Mouse (Mus musculus) monocyte, adult 2 months (primary cell): Measurements from ENCODE around the gene Trnau1ap.

Experiments used
- DNase-seq, 2 experiments: peaks; one replicate each; pipeline ENCODE4 v3.0.0; 2022; ENCODE audit warnings: low spot score in 2 of 2, low read depth in 1 of 2

Gene Trnau1ap

GRCm38 (mm10) chr4:132329115-132329834 lies at the start of gene Trnau1ap:
TSS of gene Trnau1ap (minus strand) at chr4:132329538.
- DNase-seq: peak; percentile 57 to 79

- DNase-seq: no peak
These were observed 44.5 kb upstream of the Trnau1ap start for GRCm38 (mm10) chr4:132373820-132374219.

GRCm38 (mm10) chr4:132369953-132370750 lies 40.8 kb upstream of the Trnau1ap start:
- DNase-seq: no peak

GRCm38 (mm10) chr4:132367480-132368201 lies 38.3 kb upstream of the Trnau1ap start:
- DNase-seq: no peak

GRCm38 (mm10) chr4:132365450-132366060 lies 36.2 kb upstream of the Trnau1ap start:
- no peak for DNase-seq

GRCm38 (mm10) chr4:132363487-132363886 lies 34.1 kb upstream of the Trnau1ap start:
- no peak for DNase-seq

GRCm38 (mm10) chr4:132359510-132359909 lies 30.2 kb upstream of the Trnau1ap start:
- no peak for DNase-seq

GRCm38 (mm10) chr4:132356170-132356569 lies 26.8 kb upstream of the Trnau1ap start:
- DNase-seq: no peak

GRCm38 (mm10) chr4:132355403-132355802 lies 26.1 kb upstream of the Trnau1ap start:
- DNase-seq: no peak

GRCm38 (mm10) chr4:132354571-132354970 lies 25.2 kb upstream of the Trnau1ap start:
- no peak for DNase-seq

GRCm38 (mm10) chr4:132353481-132353885 lies 24.1 kb upstream of the Trnau1ap start, which contains the start of gene Rcc1:
TSS of gene Rcc1 (minus strand) at chr4:132353605.
- DNase-seq: peak; percentile 71 to 80

GRCm38 (mm10) chr4:132352739-132353138 lies 23.4 kb upstream of the Trnau1ap start:
- no peak for DNase-seq

- DNase-seq: no peak
These were observed 22.1 kb upstream of the Trnau1ap start for GRCm38 (mm10) chr4:132351401-132351800.

- no peak for DNase-seq
These were observed 21.5 kb upstream of the Trnau1ap start for GRCm38 (mm10) chr4:132350854-132351253.

GRCm38 (mm10) chr4:132350123-132350740 lies 20.9 kb upstream of the Trnau1ap start:
- no peak for DNase-seq

- no peak for DNase-seq
These were observed 20.3 kb upstream of the Trnau1ap start for GRCm38 (mm10) chr4:132349495-132350122.

GRCm38 (mm10) chr4:132346661-132347060 lies 17.3 kb upstream of the Trnau1ap start:
- DNase-seq: no peak

GRCm38 (mm10) chr4:132346261-132346660 lies 16.9 kb upstream of the Trnau1ap start:
- no peak for DNase-seq

GRCm38 (mm10) chr4:132345843-132346212 lies 16.5 kb upstream of the Trnau1ap start:
- no peak for DNase-seq

GRCm38 (mm10) chr4:132345135-132345842 lies 16.0 kb upstream of the Trnau1ap start:
- peak; percentile 80 to 90 for DNase-seq
